Mouse (Mus musculus): Measurements from ENCODE around the gene Pip4k2b. TPM values are rescaled to one million over a fixed set of nuclear protein-coding genes. Genes with fewer than 3 reads are reported as not detected.

Gene Pip4k2b
- polyA plus RNA-seq, 1 experiment from 2014 or later: 1.1 TPM

- H3K27ac ChIP-seq (replicated peaks in 1 of 2; ENCODE audit: control insufficient read depth in 1 of 2, insufficient read depth in 1 of 2, low read depth in 2 of 2, low read length in 2 of 2): peak overlapping the region; percentile 85 to 86; a peak in 3 of 4 replicates
- peaks cover 3 to 10% of the 10 kb centered on the region in 2 experiments for H3K4me1 ChIP-seq (ENCODE audit: control insufficient read depth in 2 of 2, insufficient read depth in 2 of 2, low read length in 2 of 2)
- H3K4me2 ChIP-seq (ENCODE audit: low read length): peak overlapping the region; percentile 87
- no peaks in the 10 kb centered on the region for H3K27me3 ChIP-seq (ENCODE audit: control insufficient read depth, insufficient read depth, low read length)
- peak overlapping the region; percentile 66 to 79 for H3K4me3 ChIP-seq (ENCODE audit: control insufficient read depth in 1 of 2, insufficient read depth in 1 of 2, low read depth in 1 of 2, low read length in 2 of 2)
- H3K36me3 ChIP-seq (ENCODE audit: control insufficient read depth, insufficient read depth, low read length): peaks cover 48% of the 10 kb centered on the region
- under 1% methylated on average over 11 of the region's 11 CpGs for WGBS
- H3K9me3 ChIP-seq (ENCODE audit: control insufficient read depth, low read length): no peaks in the 10 kb centered on the region
- H3K9ac ChIP-seq (ENCODE audit: low read length): peak overlapping the region; percentile 100
- ATAC-seq (ENCODE audit: insufficient number of reproducible peaks, insufficient read depth, low FRiP score, low read depth): no peak
These were observed 37.0 kb upstream of the Pip4k2b start for GRCm38 (mm10) chr11:97781478-97781831.

DNA sequence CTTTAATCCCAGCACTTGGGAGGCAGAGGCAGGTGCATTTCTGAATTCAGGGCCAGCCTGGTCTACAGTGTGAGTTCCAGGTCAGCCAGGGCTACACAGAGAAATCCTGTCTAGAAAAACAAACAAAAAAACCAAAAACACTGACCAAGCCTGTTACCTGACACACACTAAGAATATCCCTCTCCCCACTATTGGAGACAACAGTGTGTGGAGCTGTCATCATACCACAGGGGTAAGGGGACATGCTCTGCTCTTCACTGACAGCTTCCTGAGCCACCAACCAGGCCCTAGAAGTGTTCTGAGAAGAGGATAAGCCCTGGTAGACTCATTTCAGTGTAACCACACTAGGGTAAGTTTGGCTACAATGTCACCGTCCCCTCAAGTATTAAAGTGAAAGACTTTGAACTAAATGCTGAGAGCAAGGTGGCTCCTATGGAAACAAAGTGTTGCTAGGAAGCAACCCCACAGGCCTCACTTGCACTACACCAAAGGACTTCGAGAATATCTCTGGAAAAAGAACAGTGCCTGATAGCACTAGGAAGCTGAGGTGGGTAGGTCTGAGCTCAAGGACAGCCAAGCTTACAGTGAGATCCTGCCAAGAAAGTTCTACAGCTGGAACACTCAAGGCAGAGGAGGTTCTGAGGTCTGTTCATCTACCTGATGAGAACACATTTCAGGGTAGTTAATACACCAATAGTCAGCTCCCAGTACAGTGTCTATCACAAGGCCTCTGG, 35.6 kb upstream of the Pip4k2b start:
- Histone ChIP-seq H3K27me3 (ENCODE audit: control insufficient read depth, insufficient read depth, low read length) (no peaks in the 10 kb centered on the region), H3K4me2 (ENCODE audit: low read length) (peak overlapping the region; percentile 87), H3K4me3 (ENCODE audit: control insufficient read depth in 1 of 2, insufficient read depth in 1 of 2, low read depth in 1 of 2, low read length in 2 of 2) (peak overlapping the region in 1 of 2 experiments; percentile 66; a peak in 1 of 4 replicates), H3K9me3 (ENCODE audit: control insufficient read depth, low read length) (no peaks in the 10 kb centered on the region), H3K9ac (ENCODE audit: low read length) (peak overlapping the region; percentile 100), H3K27ac (replicated peaks in 1 of 2; ENCODE audit: control insufficient read depth in 1 of 2, insufficient read depth in 1 of 2, low read depth in 2 of 2, low read length in 2 of 2) (no peak overlapping the region), H3K4me1 (ENCODE audit: control insufficient read depth in 2 of 2, insufficient read depth in 2 of 2, low read length in 2 of 2) (peaks cover 3 to 10% of the 10 kb centered on the region in 2 experiments), H3K36me3 (ENCODE audit: control insufficient read depth, insufficient read depth, low read length) (peaks cover 59% of the 10 kb centered on the region)
- 54% methylated on average over 2 of the region's 2 CpGs for WGBS
- ATAC-seq (ENCODE audit: insufficient number of reproducible peaks, insufficient read depth, low FRiP score, low read depth): no peak

DNA sequence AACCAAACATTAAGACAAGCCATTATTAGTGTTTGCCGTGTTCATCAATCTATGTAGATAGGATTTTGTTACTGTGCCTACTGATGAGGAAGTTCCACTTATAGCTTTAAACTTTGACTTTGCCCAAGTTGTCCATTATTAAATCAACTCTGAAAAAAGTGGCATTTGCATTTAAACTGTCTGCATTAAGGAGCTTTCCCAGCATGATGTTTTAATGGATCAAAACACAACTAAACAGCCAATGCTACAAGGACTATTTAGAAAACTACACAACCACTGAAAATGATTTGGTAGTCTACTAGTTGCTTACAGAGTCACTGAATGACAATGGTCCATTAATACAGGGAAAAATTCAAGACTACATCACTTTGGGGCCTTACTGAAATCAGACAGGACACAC, 34.4 kb upstream of the Pip4k2b start:
- Histone ChIP-seq H3K27ac (replicated peaks in 1 of 2; ENCODE audit: control insufficient read depth in 1 of 2, insufficient read depth in 1 of 2, low read depth in 2 of 2, low read length in 2 of 2) (no peak overlapping the region), H3K4me1 (ENCODE audit: control insufficient read depth in 2 of 2, insufficient read depth in 2 of 2, low read length in 2 of 2) (peaks cover 3 to 10% of the 10 kb centered on the region in 2 experiments), H3K4me2 (ENCODE audit: low read length) (no peak overlapping the region), H3K27me3 (ENCODE audit: control insufficient read depth, insufficient read depth, low read length) (no peaks in the 10 kb centered on the region), H3K9me3 (ENCODE audit: control insufficient read depth, low read length) (no peaks in the 10 kb centered on the region), H3K36me3 (ENCODE audit: control insufficient read depth, insufficient read depth, low read length) (peaks cover 59% of the 10 kb centered on the region), H3K9ac (ENCODE audit: low read length) (no peak overlapping the region), H3K4me3 (ENCODE audit: control insufficient read depth in 1 of 2, insufficient read depth in 1 of 2, low read depth in 1 of 2, low read length in 2 of 2) (no peak overlapping the region)
- no peak for ATAC-seq (ENCODE audit: insufficient number of reproducible peaks, insufficient read depth, low FRiP score, low read depth)
- WGBS: 88% methylated on average over 1 of the region's 1 CpGs

GRCm38 (mm10) chr11:97777129-97777529, 32.6 kb upstream of the Pip4k2b start:
- Histone ChIP-seq H3K36me3 (ENCODE audit: control insufficient read depth, insufficient read depth, low read length) (peaks cover 59% of the 10 kb centered on the region), H3K4me3 (ENCODE audit: control insufficient read depth in 1 of 2, insufficient read depth in 1 of 2, low read depth in 1 of 2, low read length in 2 of 2) (no peak overlapping the region), H3K27me3 (ENCODE audit: control insufficient read depth, insufficient read depth, low read length) (no peaks in the 10 kb centered on the region), H3K9me3 (ENCODE audit: control insufficient read depth, low read length) (no peaks in the 10 kb centered on the region), H3K27ac (replicated peaks in 1 of 2; ENCODE audit: control insufficient read depth in 1 of 2, insufficient read depth in 1 of 2, low read depth in 2 of 2, low read length in 2 of 2) (no peak overlapping the region), H3K4me2 (ENCODE audit: low read length) (no peak overlapping the region), H3K4me1 (ENCODE audit: control insufficient read depth in 2 of 2, insufficient read depth in 2 of 2, low read length in 2 of 2) (peaks cover 3 to 10% of the 10 kb centered on the region in 2 experiments), H3K9ac (ENCODE audit: low read length) (no peak overlapping the region)
- WGBS: 43% methylated on average over 2 of the region's 2 CpGs
- no peak for ATAC-seq (ENCODE audit: insufficient number of reproducible peaks, insufficient read depth, low FRiP score, low read depth)

DNA sequence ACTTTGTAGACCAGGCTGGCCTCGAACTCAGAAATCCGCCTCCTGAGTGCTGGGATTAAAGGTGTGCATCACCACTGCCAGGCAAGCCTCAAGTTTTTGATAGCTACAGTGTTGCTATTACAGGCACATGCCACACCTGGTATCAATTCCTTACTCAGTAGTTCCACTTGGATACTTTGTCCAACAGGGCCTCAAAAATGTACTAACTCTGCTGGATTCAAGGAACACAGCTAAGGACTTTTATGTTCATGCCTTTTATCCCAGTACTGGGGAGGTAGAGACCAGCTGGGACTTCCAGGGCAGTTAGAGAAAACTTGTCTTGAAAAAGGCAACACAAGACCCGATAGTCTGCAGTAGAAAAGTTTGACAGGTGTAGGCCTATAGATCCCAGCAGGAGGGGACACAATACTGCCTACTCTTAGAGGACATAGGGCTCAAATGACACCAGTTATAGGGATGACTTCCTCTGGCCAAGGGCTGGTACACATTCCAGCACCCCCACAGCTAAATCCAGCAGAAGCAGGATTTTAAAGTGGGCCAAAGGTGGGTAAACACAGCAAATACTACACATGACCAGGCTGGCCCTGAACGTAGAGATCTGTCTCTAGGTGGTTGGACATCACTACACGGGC, 32.1 kb upstream of the Pip4k2b start:
- Histone ChIP-seq H3K4me3 (ENCODE audit: control insufficient read depth in 1 of 2, insufficient read depth in 1 of 2, low read depth in 1 of 2, low read length in 2 of 2) (no peak overlapping the region), H3K9me3 (ENCODE audit: control insufficient read depth, low read length) (no peaks in the 10 kb centered on the region), H3K27me3 (ENCODE audit: control insufficient read depth, insufficient read depth, low read length) (no peaks in the 10 kb centered on the region), H3K4me1 (ENCODE audit: control insufficient read depth in 2 of 2, insufficient read depth in 2 of 2, low read length in 2 of 2) (peaks cover 3 to 10% of the 10 kb centered on the region in 2 experiments), H3K27ac (replicated peaks in 1 of 2; ENCODE audit: control insufficient read depth in 1 of 2, insufficient read depth in 1 of 2, low read depth in 2 of 2, low read length in 2 of 2) (0 out of 4 replicates have a peak overlapping the region, but pooled peaks of 1 of the 2 experiments have one; percentile 4), H3K9ac (ENCODE audit: low read length) (no peak overlapping the region), H3K36me3 (ENCODE audit: control insufficient read depth, insufficient read depth, low read length) (peaks cover 59% of the 10 kb centered on the region), H3K4me2 (ENCODE audit: low read length) (no peak overlapping the region)
- 70% methylated on average over 5 of the region's 5 CpGs for WGBS
- ATAC-seq (ENCODE audit: insufficient number of reproducible peaks, insufficient read depth, low FRiP score, low read depth): 0 out of 2 replicates have a peak, but pooled peaks have one; percentile 13

DNA sequence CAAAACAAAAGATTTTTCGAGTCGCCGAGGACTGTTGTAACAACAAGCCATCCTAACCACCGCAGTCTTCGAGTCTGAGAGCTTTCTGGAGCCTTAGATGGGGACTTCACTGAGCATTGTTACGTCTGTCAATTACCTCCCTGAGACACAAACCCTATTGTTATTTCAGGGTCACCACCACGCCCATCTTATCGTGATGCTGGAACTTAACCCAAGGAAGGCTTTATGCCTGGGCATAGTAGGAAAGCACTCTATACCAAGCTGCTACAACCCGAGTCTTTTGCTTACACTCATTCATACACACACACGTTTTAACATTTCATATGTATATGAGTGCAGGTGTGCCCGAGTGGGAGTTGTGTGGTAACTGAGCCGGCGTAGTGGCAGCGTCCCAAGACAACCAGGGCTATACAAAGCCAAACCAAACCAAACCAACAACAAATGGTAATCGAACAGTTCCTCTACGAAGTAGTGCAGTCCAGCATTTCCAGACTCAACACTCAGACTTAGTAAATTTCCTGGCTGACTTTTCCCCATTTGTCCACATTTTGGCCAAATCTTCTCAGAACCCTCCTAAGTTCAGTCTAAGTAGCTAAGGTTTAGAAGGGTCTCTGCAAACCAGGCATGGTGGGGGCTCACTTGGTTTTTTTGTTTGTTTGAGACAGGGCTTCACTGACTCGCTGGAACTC, 31.4 kb upstream of the Pip4k2b start, which contains the start of gene 1700001P01Rik:
1700001P01Rik (minus strand) TSS at position 111 of the 689 bp plus-strand sequence.
- Histone ChIP-seq H3K9ac (ENCODE audit: low read length) (no peak within 1 kb of the TSS), H3K4me1 (ENCODE audit: control insufficient read depth in 2 of 2, insufficient read depth in 2 of 2, low read length in 2 of 2) (peaks cover 2 to 8% of the 10 kb centered on the region in 2 experiments), H3K9me3 (ENCODE audit: control insufficient read depth, low read length) (no peaks in the 10 kb centered on the region), H3K4me2 (ENCODE audit: low read length) (no peak within 1 kb of the TSS), H3K27ac (replicated peaks in 1 of 2; ENCODE audit: control insufficient read depth in 1 of 2, insufficient read depth in 1 of 2, low read depth in 2 of 2, low read length in 2 of 2) (0 out of 4 replicates have a peak within 1 kb of the TSS, but pooled peaks of 1 of the 2 experiments have one; percentile 4), H3K27me3 (ENCODE audit: control insufficient read depth, insufficient read depth, low read length) (no peaks in the 10 kb centered on the region), H3K36me3 (ENCODE audit: control insufficient read depth, insufficient read depth, low read length) (peaks cover 54% of the 10 kb centered on the region), H3K4me3 (ENCODE audit: control insufficient read depth in 1 of 2, insufficient read depth in 1 of 2, low read depth in 1 of 2, low read length in 2 of 2) (no peak within 1 kb of the TSS)
- 52% methylated on average over 17 of the region's 17 CpGs for WGBS
- ATAC-seq (ENCODE audit: insufficient number of reproducible peaks, insufficient read depth, low FRiP score, low read depth): no peak

DNA sequence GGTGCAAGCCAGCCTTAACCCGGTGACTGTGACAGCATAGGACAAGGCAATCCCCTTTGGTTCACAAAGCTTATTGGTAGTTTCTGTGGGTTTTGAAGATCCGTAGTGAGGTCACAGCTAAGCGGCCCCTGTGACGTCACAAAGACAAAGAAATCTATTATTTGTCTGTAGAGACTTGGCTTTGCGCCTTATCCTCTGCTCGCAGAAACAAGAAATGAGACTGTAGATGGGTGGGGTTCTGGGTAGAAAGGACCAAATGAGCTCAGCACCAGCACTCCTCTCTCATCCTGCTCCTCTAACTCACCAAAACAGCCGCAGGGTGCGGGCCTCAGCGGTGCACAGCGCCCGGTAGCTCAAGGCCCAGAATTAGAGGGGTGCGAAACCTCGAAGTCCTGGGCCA, 30.7 kb upstream of the Pip4k2b start:
- WGBS: 81% methylated on average over 13 of the region's 13 CpGs
- Histone ChIP-seq H3K4me2 (ENCODE audit: low read length) (no peak overlapping the region), H3K27me3 (ENCODE audit: control insufficient read depth, insufficient read depth, low read length) (no peaks in the 10 kb centered on the region), H3K9me3 (ENCODE audit: control insufficient read depth, low read length) (no peaks in the 10 kb centered on the region), H3K27ac (replicated peaks in 1 of 2; ENCODE audit: control insufficient read depth in 1 of 2, insufficient read depth in 1 of 2, low read depth in 2 of 2, low read length in 2 of 2) (no peak overlapping the region), H3K9ac (ENCODE audit: low read length) (no peak overlapping the region), H3K4me3 (ENCODE audit: control insufficient read depth in 1 of 2, insufficient read depth in 1 of 2, low read depth in 1 of 2, low read length in 2 of 2) (no peak overlapping the region), H3K36me3 (ENCODE audit: control insufficient read depth, insufficient read depth, low read length) (peaks cover 46% of the 10 kb centered on the region), H3K4me1 (ENCODE audit: control insufficient read depth in 2 of 2, insufficient read depth in 2 of 2, low read length in 2 of 2) (peaks cover 0 to under 1% of the 10 kb centered on the region in 2 experiments; a peak in 2 of 4 replicates)
- no peak for ATAC-seq (ENCODE audit: insufficient number of reproducible peaks, insufficient read depth, low FRiP score, low read depth)

Data from heart, embryonic 14.5 days (tissue).